Mouse (Mus musculus): ENCODE measurements around the gene Golt1a.
A peak's percentile ranks its signal among the peaks of the same experiment; 100 is the strongest.

Gene Golt1a

DNA sequence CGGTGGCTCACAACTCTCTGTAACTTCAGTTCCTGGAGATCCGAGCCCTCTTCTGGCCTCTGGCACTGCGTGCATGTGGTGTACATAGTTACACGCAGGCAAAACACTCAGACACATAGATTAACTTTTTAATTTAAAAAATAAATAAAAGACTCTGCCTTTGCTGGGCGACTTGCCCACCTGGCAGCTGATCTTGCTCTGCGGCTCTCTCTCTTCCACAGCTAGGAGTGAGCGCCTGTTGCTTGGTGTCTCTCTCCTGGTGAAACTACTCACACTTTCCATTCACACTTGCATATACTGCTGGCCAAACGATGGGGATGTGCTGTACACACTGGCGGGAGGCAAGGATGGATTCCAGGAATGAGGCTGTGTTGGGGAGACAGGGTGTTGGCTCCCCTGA lies 36.9 kb downstream of the Golt1a start:
- no peak for TF ChIP-seq CTCF (conservative IDR thresholded peaks at IDR 0.05; ENCODE audit: low read length)
- no peak for TF ChIP-seq POU5F1 (IDR thresholded peaks at IDR 0.05; ENCODE audit: borderline replicate concordance, low read length)
- no peak for TF ChIP-seq NANOG (IDR thresholded peaks at IDR 0.05; ENCODE audit: borderline replicate concordance, low read length)
- Histone ChIP-seq H3K4me3 (replicated peaks; ENCODE audit: low read length) (no peak overlapping the region), H3K27me3 (ENCODE audit: insufficient read depth, low read length) (peaks cover 21% of the 10 kb centered on the region), H3K4me1 (replicated peaks; ENCODE audit: low read depth, low read length) (peaks cover 17% of the 10 kb centered on the region), H3K36me3 (ENCODE audit: insufficient read depth, low read length) (no peaks in the 10 kb centered on the region), H3K9me3 (ENCODE audit: low read length) (no peaks in the 10 kb centered on the region)

DNA sequence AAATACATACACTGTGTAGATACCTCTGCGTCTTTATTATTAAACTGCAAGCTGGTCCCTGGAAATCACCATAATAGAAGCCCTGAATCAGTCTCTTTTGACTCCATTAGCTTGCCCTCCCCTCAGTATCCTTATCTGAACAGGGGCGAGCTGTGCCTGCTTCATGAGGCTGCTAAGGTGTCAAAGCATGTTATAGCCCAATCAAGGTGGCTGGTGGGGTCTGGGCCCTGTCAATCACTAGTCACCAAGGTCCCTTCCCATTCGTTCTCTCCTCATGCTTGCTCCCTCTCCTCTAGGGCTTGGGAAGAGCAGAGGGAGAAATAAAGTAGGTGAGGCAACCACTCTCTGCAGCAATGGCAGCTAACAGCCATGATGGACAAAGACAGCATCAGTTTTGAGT lies 37.6 kb downstream of the Golt1a start:
- no peak for TF ChIP-seq NANOG (IDR thresholded peaks at IDR 0.05; ENCODE audit: borderline replicate concordance, low read length)
- TF ChIP-seq POU5F1 (IDR thresholded peaks at IDR 0.05; ENCODE audit: borderline replicate concordance, low read length): no peak
- TF ChIP-seq CTCF (conservative IDR thresholded peaks at IDR 0.05; ENCODE audit: low read length): no peak
- no peaks in the 10 kb centered on the region for H3K36me3 ChIP-seq (ENCODE audit: insufficient read depth, low read length)
- no peak overlapping the region for H3K4me3 ChIP-seq (replicated peaks; ENCODE audit: low read length)
- no peaks in the 10 kb centered on the region for H3K9me3 ChIP-seq (ENCODE audit: low read length)
- H3K4me1 ChIP-seq (replicated peaks; ENCODE audit: low read depth, low read length): peaks cover 17% of the 10 kb centered on the region
- H3K27me3 ChIP-seq (ENCODE audit: insufficient read depth, low read length): peaks cover 25% of the 10 kb centered on the region

DNA sequence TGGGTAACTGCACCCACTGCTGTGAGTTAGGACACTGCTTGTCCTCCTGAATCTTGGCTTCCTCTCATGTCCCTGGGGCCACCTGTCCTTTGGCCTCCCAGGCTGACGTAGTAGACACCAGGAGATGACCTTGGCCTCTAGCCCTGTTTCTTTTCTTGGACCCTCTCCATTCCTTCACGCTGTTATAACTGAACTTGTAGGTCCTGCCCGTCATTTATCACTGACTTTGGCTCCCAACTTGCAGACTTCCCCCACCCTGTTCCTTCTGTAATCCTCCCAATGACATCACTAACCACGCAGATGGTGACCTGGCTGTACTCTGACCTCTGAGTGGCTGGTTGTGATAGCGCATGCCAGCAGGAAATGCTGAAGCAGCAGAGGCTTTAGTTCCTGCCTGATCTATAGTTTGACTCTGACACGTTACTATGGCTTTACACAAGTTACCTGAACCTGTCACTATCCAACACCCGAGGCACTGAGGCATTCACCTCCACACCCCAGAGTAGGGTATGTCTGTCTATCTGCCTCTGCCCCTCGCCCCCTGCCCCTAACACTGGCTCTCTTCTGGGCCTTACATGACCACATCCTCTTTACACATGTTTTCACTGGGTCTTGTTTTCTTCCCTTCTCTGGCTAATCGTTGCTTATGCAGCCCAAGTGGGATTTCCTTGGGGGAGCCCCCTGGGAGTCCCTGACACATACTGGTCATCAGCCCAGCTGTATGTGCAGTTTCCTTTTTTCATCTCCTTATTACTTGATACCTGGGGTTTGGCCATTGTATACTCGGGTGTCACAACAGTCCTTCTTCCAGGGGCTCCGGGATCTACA lies 38.3 kb downstream of the Golt1a start:
- TF ChIP-seq POU5F1 (IDR thresholded peaks at IDR 0.05; ENCODE audit: borderline replicate concordance, low read length): no peak

DNA sequence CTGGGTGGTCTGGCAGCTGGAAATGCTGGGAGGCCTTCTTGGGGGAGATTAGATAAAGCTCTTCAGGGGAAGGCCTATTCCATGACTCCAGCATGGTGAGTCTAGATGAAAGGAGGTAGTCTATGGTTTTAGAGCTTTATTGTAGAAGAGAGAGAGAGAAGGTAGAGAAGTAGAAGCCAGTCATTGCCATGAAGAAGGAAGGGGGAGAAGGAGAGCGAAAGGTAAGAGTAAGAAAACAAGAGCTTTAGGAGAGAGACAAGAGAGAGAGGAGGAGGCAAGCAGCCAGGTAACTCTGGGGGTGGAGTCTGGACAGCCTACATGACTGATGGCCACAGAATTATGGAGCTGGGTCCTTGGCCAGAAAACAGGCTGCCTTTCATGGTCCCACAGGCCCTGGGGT lies 40.6 kb downstream of the Golt1a start, which contains the start of gene Ren1:
Gene Ren1, plus strand, starts transcription at position 301 of the 400 bp plus-strand sequence.
- H3K36me3 ChIP-seq (ENCODE audit: insufficient read depth, low read length): no peaks in the 10 kb centered on the region
- H3K4me1 ChIP-seq (replicated peaks; ENCODE audit: low read depth, low read length): peaks cover 17% of the 10 kb centered on the region
- H3K4me3 ChIP-seq (replicated peaks; ENCODE audit: low read length): no peak within 1 kb of the TSS
- TF ChIP-seq CTCF (conservative IDR thresholded peaks at IDR 0.05; ENCODE audit: low read length): no peak
- TF ChIP-seq NANOG (IDR thresholded peaks at IDR 0.05; ENCODE audit: borderline replicate concordance, low read length): no peak
- no peak for TF ChIP-seq POU5F1 (IDR thresholded peaks at IDR 0.05; ENCODE audit: borderline replicate concordance, low read length)
- H3K9me3 ChIP-seq (ENCODE audit: low read length): no peaks in the 10 kb centered on the region
- H3K27me3 ChIP-seq (ENCODE audit: insufficient read depth, low read length): peaks cover 36% of the 10 kb centered on the region

More for the DNA sequence above, 38.3 kb downstream of the Golt1a start:
- Histone ChIP-seq H3K9me3 (ENCODE audit: low read length) (no peaks in the 10 kb centered on the region), H3K27me3 (ENCODE audit: insufficient read depth, low read length) (peaks cover 27% of the 10 kb centered on the region), H3K4me1 (replicated peaks; ENCODE audit: low read depth, low read length) (peaks cover 17% of the 10 kb centered on the region), H3K4me3 (replicated peaks; ENCODE audit: low read length) (no peak overlapping the region), H3K36me3 (ENCODE audit: insufficient read depth, low read length) (no peaks in the 10 kb centered on the region)

DNA sequence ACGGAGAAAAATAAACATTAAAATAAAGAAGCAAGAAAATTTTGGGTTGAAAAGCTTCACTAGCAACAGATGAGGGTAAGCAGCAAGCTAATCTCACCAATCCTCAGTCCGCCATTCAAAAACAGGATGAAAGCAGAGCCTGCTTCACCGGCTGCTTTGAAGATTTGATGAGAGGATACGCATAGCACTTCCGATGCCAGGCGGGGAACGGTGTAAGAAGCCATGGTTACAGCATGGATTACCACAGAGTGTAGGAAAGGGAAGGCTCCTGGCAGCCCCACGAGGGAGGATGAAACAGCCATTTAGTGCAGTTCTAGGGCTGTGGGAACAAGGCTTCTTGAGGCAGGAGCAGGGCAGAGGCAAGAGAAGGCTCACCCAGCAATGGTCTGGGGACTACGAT lies 42.2 kb downstream of the Golt1a start:
- TF ChIP-seq NANOG (IDR thresholded peaks at IDR 0.05; ENCODE audit: borderline replicate concordance, low read length) (no peak), POU5F1 (IDR thresholded peaks at IDR 0.05; ENCODE audit: borderline replicate concordance, low read length) (no peak), CTCF (conservative IDR thresholded peaks at IDR 0.05; ENCODE audit: low read length) (no peak)
- H3K27me3 ChIP-seq (ENCODE audit: insufficient read depth, low read length): peaks cover 42% of the 10 kb centered on the region
- no peak overlapping the region for H3K4me3 ChIP-seq (replicated peaks; ENCODE audit: low read length)
- no peaks in the 10 kb centered on the region for H3K9me3 ChIP-seq (ENCODE audit: low read length)
- H3K36me3 ChIP-seq (ENCODE audit: insufficient read depth, low read length): no peaks in the 10 kb centered on the region
- peaks cover 23% of the 10 kb centered on the region for H3K4me1 ChIP-seq (replicated peaks; ENCODE audit: low read depth, low read length)

DNA sequence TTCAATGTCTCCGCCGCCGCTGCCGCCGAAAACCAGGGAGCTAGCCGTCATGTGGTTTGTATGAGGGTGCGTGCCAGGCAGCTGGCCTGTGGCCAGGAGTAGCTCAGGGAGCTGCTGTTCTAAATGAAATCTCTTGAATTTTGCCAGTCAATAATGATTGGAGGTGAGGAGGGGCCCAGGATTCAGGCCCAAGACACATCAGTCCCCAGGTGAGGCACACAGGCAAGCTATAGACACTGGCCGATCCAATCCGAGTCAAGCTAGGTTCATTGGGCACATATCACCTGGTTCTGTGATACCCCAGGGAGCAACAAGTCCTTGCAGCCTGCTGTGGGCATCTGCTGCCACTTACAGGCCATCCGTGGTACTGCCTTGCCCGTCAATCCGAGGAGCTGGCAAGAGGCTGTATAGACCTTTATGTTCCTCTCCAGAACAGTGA lies 43.8 kb downstream of the Golt1a start:
- Histone ChIP-seq H3K27me3 (ENCODE audit: insufficient read depth, low read length) (peaks cover 51% of the 10 kb centered on the region), H3K4me1 (replicated peaks; ENCODE audit: low read depth, low read length) (peaks cover 8% of the 10 kb centered on the region; the same call in 1 of the 2 replicates), H3K36me3 (ENCODE audit: insufficient read depth, low read length) (no peaks in the 10 kb centered on the region), H3K4me3 (replicated peaks; ENCODE audit: low read length) (no peak overlapping the region), H3K9me3 (ENCODE audit: low read length) (no peaks in the 10 kb centered on the region)
- TF ChIP-seq POU5F1 (IDR thresholded peaks at IDR 0.05; ENCODE audit: borderline replicate concordance, low read length) (no peak), NANOG (IDR thresholded peaks at IDR 0.05; ENCODE audit: borderline replicate concordance, low read length) (no peak), CTCF (conservative IDR thresholded peaks at IDR 0.05; ENCODE audit: low read length) (peak; percentile 82)

DNA sequence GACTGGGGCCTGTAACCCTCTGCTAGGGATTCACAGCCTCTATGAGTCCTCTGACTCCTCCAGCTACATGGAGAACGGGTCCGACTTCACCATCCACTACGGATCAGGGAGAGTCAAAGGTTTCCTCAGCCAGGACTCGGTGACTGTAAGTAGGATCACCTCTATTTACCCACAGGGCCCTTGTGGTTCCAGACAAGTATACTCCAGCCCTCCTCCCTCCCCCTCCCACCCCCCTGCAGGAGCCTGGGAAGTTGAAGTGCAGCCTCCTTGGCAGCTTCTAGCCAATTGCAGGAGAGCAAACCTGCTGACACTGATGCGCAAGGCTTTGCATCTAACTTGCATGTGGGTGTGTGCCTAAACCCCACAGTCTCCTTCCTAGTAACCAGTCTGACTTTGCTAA lies 45.9 kb downstream of the Golt1a start:
- H3K27me3 ChIP-seq (ENCODE audit: insufficient read depth, low read length): peaks cover 59% of the 10 kb centered on the region
- H3K4me3 ChIP-seq (replicated peaks; ENCODE audit: low read length): no peak overlapping the region
- peaks cover 8% of the 10 kb centered on the region; the same call in 1 of the 2 replicates for H3K4me1 ChIP-seq (replicated peaks; ENCODE audit: low read depth, low read length)
- no peak for TF ChIP-seq NANOG (IDR thresholded peaks at IDR 0.05; ENCODE audit: borderline replicate concordance, low read length)
- TF ChIP-seq CTCF (conservative IDR thresholded peaks at IDR 0.05; ENCODE audit: low read length): no peak
- no peak for TF ChIP-seq POU5F1 (IDR thresholded peaks at IDR 0.05; ENCODE audit: borderline replicate concordance, low read length)
- peaks cover 12% of the 10 kb centered on the region for H3K9me3 ChIP-seq (ENCODE audit: low read length)
- no peaks in the 10 kb centered on the region for H3K36me3 ChIP-seq (ENCODE audit: insufficient read depth, low read length)

DNA sequence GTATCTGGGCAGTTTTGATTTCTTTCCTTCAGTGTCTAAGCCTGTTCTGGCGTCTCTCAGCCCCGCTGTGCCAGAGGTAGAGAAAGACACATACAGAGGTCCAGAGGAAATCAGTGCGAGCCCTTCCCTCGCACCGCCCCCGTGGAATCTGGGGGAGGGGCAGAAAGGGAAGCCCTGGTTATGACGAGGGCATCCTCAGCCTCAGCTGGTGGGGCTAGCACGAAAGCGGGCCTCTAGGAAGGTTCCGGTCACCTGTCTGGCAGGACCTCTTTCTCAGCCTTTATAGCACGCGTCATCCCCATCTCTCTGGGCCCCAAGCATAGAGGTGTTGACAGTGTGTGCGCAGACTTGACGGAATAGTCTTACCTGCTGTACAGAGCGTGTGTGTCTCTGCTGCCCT lies 46.3 kb downstream of the Golt1a start:
- Histone ChIP-seq H3K27me3 (ENCODE audit: insufficient read depth, low read length) (peaks cover 56% of the 10 kb centered on the region), H3K9me3 (ENCODE audit: low read length) (peaks cover 16% of the 10 kb centered on the region)
- TF ChIP-seq CTCF (conservative IDR thresholded peaks at IDR 0.05; ENCODE audit: low read length): no peak
- TF ChIP-seq NANOG (IDR thresholded peaks at IDR 0.05; ENCODE audit: borderline replicate concordance, low read length): no peak
- no peak for TF ChIP-seq POU5F1 (IDR thresholded peaks at IDR 0.05; ENCODE audit: borderline replicate concordance, low read length)

More for the DNA sequence above, 46.3 kb downstream of the Golt1a start:
- no peaks in the 10 kb centered on the region for H3K36me3 ChIP-seq (ENCODE audit: insufficient read depth, low read length)
- H3K4me3 ChIP-seq (replicated peaks; ENCODE audit: low read length): no peak overlapping the region
- peaks cover 8% of the 10 kb centered on the region; the same call in 1 of the 2 replicates for H3K4me1 ChIP-seq (replicated peaks; ENCODE audit: low read depth, low read length)
